Mouse (Mus musculus): Measurements from ENCODE around the gene Syn3.
"Not testable (repeated sequence)": the region's sequence is repeated elsewhere in the genome, so short reads cannot be mapped to it uniquely, and the experiment has no call there.

Gene Syn3

GRCm38 (mm10) chr10:86418345-86418744, 80.4 kb downstream of the Syn3 start:
- DNase-seq (ENCODE audit: low spot score in 2 of 2), result no peak

- DNase-seq (ENCODE audit: low spot score in 2 of 2), result no peak
These were observed 81.9 kb downstream of the Syn3 start for GRCm38 (mm10) chr10:86416806-86417205.

GRCm38 (mm10) chr10:86410868-86411267, 87.8 kb downstream of the Syn3 start:
- no peak for DNase-seq (ENCODE audit: low spot score in 2 of 2)

DNA sequence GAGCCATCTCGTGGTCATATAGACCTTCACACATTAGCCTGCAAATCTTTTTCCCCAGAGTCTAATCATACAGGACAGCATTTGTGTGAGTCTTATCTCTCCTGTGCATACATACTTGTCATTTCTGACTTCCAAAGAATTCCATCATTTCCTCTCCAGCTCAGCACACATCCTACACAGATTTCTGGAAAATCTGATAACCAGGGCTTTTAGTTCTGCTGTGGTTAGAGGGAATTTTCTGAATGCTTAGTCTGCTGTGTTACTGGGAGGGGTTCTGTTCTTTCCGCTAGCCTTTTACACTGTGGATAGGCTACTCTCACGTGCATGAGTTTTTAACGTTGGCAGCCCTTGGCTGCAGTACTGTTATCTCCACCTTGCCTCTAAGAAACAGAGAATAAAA, 91.7 kb downstream of the Syn3 start:
- no peak for DNase-seq (ENCODE audit: low spot score in 2 of 2)

DNA sequence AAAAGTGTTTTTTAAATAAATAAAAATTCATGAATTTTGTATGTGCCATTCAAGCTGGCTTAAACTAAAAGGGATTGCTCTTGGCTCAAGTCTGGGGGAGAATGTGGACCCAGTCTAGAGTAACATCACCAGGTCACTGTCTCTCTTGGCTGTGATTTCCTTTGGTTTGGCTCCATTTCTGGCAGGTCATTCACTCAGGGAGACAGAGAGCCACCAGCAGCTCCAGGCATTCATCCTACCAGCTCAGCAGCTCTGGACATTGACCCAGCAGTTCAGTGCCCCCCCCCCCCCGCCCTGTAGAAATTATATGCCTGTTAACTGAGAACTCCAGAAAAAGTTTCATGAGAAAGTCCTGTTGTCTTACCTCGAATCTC, 100.4 kb downstream of the Syn3 start:
- no peak for DNase-seq (ENCODE audit: low spot score in 2 of 2)

DNA sequence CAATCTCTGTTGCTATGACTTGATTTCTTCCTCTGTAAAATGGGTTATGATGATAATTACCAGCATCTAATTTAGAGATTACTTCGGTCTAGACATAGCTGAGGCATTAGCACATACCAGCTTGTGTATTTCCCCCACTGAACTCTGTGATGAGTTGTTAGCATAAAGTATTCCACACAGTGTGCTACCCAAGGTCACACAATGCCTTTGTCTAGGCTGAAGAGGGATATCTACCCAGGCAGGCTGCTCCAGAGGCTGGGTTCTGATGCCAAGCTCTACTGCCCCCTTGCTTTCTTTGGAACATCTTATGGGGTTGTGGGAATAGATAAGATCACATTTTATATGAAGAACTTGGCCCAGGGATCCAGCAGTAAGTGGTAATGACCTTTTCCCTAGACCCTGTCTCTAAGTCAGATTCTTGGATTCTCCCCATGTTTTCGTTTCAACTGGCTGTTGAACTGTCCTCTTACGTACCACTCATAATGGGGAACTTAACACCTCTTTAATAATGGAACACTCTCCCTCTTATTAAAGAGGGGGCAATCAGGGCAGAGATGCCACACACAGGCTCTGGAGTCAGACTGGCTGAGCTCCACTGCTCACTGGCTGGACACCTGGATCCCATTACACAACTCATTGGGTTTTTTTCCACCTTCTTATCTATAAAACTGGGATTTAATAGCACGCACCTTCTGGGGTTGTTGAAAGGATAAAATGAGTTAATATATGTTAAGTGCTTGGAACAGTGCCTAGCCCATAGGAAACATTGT, 100.9 kb downstream of the Syn3 start:
- DNase-seq (ENCODE audit: low spot score in 2 of 2), result no peak

GRCm38 (mm10) chr10:86392399-86392798, 106.3 kb downstream of the Syn3 start:
- DNase-seq (ENCODE audit: low spot score in 2 of 2), result no peak

GRCm38 (mm10) chr10:86389913-86390312, 108.8 kb downstream of the Syn3 start:
- no peak for DNase-seq (ENCODE audit: low spot score in 2 of 2)

DNA sequence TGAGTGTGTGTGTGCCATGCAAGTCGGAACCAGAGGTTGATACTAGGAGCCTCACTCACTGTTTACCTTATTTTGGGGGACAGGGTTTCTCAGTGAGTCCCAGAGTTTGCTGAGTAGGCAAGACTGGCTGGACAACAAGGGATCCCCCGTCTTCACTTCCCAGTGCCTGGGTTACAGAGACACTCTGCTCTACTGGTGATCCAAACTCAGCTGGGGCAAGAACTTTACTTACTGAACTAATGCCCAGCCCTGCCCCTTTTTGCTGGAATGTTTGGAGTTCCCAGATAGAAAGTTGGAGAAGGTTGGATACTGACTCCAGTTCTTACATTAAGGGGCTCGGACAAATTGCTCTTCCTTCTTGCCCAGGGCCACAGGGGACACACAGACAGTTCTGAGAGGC, 109.3 kb downstream of the Syn3 start:
- peak in 1 of 2 experiments; percentile 36 for DNase-seq (ENCODE audit: low spot score in 2 of 2)

GRCm38 (mm10) chr10:86388803-86389202, 109.9 kb downstream of the Syn3 start:
- DNase-seq (ENCODE audit: low spot score in 2 of 2), result peak in 1 of 2 experiments; percentile 28

GRCm38 (mm10) chr10:86387821-86388440, 110.8 kb downstream of the Syn3 start:
- peak in 1 of 2 experiments; percentile 50 for DNase-seq (ENCODE audit: low spot score in 2 of 2)

GRCm38 (mm10) chr10:86386232-86386631, 112.5 kb downstream of the Syn3 start:
- DNase-seq (ENCODE audit: low spot score in 2 of 2), result peak in 1 of 2 experiments; percentile 32

- DNase-seq (ENCODE audit: low spot score in 2 of 2), result peak in 1 of 2 experiments; percentile 44
These were observed 113.0 kb downstream of the Syn3 start for GRCm38 (mm10) chr10:86385656-86386055.

- no peak for DNase-seq (ENCODE audit: low spot score in 2 of 2)
These were observed 114.0 kb downstream of the Syn3 start for GRCm38 (mm10) chr10:86384655-86385054.

- DNase-seq (ENCODE audit: low spot score in 2 of 2), result no peak
These were observed 116.8 kb downstream of the Syn3 start for GRCm38 (mm10) chr10:86381922-86382260.

- no peak for DNase-seq (ENCODE audit: low spot score in 2 of 2)
These were observed 117.4 kb downstream of the Syn3 start for GRCm38 (mm10) chr10:86381150-86381921.

- peak in 1 of 2 experiments; percentile 46 for DNase-seq (ENCODE audit: low spot score in 2 of 2)
These were observed 118.1 kb downstream of the Syn3 start for GRCm38 (mm10) chr10:86380626-86381025.

DNA sequence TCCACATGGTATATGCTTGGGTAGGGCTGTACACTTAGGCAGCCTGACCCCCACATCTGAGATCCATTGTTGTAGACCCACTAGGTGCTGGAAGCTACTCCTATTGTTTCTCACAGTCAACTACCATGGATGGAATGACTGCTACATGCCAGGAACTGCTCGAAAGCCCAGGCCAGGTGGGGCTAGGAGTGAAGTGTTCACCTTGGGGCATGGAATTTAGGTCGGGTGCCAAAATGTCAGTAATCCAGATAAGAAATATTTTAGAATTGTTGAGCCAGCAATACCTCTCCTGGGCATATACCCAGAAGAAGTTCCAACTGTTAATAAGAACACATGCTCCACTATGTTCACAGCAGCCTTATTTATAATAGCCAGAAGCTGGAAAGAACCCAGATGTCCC, 119.9 kb downstream of the Syn3 start:
- not testable (repeated sequence) for DNase-seq (ENCODE audit: low spot score in 2 of 2)

- no peak for DNase-seq (ENCODE audit: low spot score in 2 of 2)
These were observed 122.1 kb downstream of the Syn3 start for GRCm38 (mm10) chr10:86376392-86377185.

DNA sequence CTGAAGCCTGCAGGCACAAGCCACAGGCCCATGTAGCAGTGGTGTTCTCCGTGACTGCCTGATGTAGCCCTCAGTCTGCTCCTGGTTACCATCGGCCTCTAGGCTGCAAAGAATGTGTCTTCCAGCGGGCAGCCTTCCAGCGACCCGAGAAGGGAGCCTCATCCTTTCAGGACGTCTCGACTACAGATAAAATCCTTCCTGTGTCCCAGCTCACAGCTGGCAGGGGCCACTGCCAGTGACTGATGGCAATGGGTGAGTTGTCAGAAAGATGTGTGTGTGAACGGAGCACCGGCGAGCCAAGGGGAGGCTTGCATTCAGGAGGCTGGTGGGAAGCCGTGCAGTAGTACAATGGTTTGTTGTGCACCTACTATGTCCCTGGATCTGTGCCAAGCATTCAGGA, 122.8 kb downstream of the Syn3 start:
- DNase-seq (ENCODE audit: low spot score in 2 of 2), result no peak

DNA sequence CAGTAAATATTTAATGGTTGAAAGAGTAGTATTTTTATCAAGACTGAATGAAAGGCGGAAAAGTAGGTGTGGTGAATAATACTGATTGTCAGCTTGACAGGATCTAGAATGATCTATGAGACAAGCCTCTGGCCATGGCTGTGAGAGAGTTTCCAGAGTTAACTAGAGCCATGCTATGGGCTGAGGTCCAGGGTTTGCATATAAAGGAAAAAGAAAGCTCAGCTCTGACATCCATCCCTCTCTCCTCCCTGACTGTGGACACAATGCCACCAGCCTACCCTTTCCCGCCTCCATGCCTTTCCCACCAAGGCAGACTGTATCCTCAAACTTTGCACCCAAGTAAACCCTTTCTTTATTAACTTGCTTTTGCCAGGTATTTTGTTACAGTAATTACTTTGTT, 124.6 kb downstream of the Syn3 start:
- DNase-seq (ENCODE audit: low spot score in 2 of 2), result no peak

GRCm38 (mm10) chr10:86371561-86371960, 127.1 kb downstream of the Syn3 start:
- no peak for DNase-seq (ENCODE audit: low spot score in 2 of 2)
